Mouse (Mus musculus): ENCODE measurements around the gene Osbpl3. TPM values are rescaled to one million over a fixed set of nuclear protein-coding genes. Genes with fewer than 3 reads are reported as not detected.
"Not testable (repeated sequence)": the region's sequence is repeated elsewhere in the genome, so short reads cannot be mapped to it uniquely, and the experiment has no call there.

Osbpl3 gene
- total RNA-seq, 4 experiments from 2014 or later = 50.9 to 211 (median 116) TPM

- no peak for DNase-seq
These were observed 2.4 kb downstream of the Osbpl3 start for GRCm38 (mm10) chr6:50453651-50454050.

- no peak for DNase-seq
These were observed 3.8 kb downstream of the Osbpl3 start for GRCm38 (mm10) chr6:50452220-50452619.

DNA sequence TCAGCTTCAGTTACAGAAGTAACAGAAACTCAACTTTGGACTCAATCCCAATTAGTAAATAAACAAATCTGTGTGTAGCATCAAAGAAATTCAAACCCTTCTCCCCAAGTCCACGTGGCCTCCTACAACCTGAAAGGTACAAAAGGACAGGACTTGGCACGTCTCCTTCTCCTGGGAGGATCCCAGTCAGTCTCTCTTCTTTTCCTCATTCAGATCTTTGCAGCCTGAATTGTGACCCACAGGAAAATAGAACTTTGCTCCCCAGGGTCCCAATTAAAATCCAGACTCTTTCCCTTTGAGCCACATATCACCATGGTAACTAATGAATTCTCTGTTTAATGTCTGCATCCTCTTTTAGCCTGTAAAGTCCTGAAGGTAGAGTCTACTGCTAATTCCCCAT is 10.4 kb downstream of the Osbpl3 start:
- no peak for DNase-seq

GRCm38 (mm10) chr6:50440966-50441862 is 14.8 kb downstream of the Osbpl3 start:
- no peak for DNase-seq

DNA sequence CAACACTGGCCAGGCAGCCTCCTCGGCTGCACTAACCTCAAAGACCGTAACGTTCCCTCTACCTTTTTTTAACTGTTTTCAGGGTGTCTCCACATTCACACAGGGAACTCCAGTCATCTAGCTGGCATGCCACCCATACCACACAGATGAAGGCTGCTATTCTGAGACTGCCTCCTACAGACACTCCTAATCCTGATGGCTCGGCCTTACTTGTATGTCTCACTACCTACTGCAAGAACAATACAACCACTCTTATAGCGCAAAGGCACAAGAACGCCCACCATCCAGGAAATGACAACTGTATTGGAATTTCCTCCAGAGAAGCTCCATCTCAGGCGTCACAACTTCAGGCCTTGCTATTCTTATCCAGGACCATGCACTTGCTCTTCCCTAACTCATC is 15.8 kb downstream of the Osbpl3 start:
- DNase-seq = no peak

DNA sequence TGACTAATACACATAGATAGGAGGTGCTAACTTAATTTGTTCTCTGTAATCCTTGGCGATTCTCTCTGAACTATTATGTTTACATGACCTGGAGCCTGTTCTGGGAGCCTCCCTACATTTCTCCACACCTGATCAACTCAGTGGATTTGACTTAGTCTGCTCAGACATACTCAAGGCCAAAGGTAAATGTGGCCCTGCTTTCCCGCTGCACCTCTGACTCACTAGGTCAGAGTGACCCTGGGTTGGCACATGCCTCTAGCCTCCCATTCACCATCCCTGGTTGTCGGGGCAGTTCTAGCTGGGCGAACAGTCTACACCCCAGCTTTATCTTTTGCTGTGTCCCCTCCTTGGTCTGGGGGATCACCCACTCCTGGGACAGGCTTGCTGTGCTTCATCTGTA is 17.1 kb downstream of the Osbpl3 start:
- not testable (repeated sequence) for DNase-seq

DNA sequence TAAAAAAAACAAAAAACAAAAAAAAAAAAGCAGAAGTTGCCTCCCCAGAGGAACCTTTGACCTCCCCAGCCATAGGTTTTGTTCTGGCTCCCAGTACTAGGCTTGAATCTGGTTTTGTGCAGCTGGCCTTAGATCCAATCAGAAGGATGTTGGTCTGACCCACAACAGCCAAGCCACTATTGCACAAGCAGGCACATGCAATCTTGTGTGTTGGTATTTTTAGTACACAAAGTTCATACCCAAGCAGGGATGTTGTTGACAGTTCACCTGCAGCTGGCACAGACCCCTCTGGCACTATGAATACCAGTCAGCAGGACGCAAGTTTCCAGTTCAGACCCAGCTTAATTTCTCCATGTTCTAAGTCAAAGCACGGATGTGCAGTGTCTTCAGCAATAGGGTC is 18.2 kb downstream of the Osbpl3 start:
- no peak for DNase-seq

DNA sequence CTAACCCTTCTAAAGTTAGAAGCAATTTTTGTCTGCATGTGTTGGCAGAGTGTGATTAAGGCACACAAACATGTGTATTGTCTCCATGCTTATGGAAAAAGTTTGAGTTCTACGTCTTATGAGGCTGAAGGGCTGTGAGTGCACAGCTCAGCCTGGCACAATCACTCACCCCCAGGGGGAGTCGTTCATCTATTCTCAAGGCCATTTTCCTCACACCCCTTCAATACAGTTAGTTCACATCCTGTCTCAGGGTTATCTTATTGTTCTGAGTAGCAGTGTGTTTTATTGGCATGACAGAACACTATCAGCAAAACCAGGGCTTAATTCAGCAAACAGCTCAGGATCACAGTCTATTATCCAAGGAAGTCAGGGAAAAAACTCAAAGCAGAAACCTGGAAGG is 19.3 kb downstream of the Osbpl3 start:
- no peak for DNase-seq

DNA sequence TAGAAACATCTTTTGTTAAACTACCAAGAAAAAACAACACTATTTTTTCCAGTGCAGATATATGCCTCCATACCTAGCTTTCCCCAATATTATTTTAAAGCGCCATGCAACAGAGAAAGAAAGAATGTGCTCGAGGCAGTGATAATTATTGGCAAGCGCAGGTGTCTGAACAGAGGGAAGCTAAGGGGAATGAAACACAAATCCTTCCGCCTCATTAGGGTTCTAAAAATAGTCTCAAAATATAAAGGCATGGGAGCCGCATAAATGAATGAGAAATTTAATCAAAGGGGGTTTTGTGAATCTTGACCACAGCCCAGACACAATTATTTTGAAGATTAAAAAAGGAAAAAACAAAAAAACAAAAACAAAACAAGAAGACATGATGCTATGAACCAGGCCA is 23.5 kb downstream of the Osbpl3 start:
- no peak for DNase-seq

DNA sequence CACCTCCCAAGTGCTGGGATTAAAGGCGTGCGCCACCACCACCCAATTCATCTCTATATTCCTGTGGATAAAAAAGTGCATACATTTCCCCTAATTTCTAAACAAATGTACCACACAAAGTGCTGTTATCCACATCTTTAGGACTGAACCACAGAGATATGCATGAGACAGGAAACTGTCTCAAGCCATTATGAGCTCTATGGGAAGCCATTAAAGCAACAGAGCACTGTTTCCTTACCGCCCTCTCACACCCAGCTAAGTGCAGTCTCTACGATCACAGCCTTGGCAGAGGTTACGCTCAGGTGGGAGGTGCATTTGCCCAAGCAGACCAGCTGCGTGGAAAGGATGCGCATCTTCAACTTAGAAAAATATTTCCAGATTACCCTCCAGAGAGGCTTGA is 26.7 kb downstream of the Osbpl3 start:
- no peak for DNase-seq

DNA sequence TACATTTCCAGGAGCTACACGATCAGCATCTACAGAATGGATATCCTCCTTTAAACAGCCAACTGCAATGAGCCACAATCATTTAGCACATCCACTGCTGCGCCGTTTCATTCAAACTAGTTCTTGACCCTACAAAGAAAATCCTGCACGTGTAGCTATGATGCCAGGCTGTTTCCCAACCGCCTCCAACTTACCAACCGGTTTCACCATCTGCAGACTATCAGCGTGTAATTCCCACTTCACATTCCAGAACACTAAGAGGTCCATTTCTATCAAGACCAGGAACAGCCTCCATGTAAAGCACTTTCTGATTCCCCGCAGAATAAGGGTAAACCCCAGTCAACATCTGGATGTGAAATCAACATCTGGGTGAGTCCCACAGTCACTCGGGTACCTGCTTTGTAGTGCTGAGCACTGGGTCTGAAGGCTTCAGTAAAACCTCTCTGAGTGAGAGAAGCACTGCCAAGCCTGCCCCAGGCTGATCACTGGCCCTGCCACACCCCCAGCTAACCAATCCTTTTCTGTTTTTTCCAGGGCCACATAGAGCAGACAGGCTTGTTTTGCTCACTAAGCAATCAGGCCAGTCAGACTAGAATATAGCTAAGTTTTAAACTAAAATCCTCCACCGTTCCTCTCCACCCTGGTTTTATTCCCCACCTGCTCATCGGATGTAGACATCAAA is 28.8 kb downstream of the Osbpl3 start:
- DNase-seq = no peak

- DNase-seq = no peak
These were observed 29.4 kb downstream of the Osbpl3 start for GRCm38 (mm10) chr6:50426571-50426970.

DNA sequence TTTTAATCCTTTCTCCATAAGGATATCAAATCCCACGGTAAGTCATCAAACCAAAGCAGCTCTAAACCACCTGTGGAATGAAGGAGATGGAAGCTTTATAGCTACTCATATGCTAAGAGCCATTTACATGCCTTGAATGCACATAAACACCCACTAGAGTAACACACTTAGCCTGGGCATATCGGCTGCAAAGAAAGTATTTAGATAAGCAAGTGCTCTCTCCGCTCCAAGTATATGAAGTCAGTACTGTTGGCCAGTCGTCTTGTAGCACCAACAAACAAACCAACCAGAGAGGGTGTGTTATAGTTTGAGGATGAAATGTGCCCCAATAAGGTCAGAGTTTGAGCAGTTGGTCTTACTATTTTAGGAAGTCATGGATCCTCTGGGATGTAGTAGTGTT is 31.7 kb downstream of the Osbpl3 start:
- DNase-seq = no peak

- DNase-seq = no peak
These were observed 35.6 kb downstream of the Osbpl3 start for GRCm38 (mm10) chr6:50420413-50420812.

DNA sequence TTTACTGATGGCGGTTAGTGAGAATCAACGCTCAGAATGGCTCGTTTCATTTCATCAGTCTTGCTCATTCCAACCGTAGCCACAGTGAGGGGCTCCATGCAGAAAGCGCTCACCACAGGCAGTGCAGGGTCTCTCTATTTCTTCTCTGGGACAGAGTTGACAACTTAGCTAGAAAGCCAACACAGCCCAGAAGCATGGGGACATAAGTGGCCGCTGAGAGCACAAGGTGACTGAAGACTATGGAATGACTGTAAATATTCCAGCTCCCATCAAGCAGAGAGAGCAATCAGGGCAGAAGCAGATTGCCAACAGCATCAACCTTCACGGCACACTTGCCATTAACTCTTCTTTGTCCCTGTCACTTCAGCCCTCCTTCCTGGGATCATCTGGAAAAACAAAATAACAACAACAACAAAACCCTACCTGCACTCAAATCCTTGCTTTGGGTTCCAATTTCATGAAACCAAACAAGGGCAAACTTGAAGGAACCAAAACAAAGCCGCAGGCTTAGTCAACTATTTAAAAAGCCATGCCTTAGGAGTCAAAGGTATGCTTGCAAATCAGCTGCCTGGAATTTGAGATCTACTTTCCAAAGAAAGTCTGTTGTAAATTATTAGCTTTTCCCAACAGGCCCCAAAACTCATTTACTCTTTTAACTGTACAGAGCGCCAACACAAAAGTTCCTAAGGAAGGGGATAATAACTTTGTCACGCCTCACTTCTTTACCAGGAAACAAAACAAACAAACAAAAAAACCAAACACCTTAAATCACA is 36.3 kb downstream of the Osbpl3 start:
- DNase-seq = no peak

DNA sequence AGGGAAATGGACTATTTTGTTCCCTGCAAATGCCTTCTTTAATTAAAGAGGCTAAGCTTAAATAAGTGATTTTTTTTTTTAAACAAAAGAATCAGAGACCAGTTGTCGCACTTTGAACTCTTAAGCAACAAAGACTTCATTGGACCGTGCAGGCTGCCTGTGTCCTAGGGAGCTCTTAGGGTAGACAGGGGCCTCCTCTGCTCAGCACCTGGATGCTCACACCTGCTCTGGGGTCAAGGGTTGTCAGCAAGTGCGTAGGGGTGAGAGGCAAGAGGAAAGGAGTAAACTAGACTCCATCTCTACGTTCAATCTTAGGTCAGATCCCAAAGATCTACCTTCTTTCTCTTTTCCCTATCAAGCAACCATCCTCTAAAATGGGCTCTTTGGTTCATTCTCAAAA is 37.0 kb downstream of the Osbpl3 start:
- DNase-seq = no peak

GRCm38 (mm10) chr6:50416854-50417253 is 39.1 kb downstream of the Osbpl3 start:
- no peak for DNase-seq

DNA sequence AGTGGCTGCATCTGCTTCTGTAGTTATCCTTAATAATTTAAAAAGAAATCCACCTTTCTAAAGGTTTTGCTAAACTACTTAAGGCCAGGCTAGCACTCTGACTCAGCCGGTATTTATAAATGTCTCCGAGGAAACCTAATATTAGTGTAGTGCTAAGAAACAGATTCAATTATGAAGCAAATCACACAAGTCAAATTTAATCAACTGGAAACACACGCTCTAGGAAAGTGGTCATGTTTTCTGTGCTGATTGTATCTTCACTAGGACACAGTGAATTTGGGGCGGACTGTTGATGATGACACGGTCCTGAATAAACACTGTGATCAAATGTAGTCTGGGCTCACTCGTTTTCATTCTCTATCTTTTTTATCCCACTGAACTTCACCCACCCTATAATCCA is 40.6 kb downstream of the Osbpl3 start:
- no peak for DNase-seq

- DNase-seq = no peak
These were observed 41.5 kb downstream of the Osbpl3 start for GRCm38 (mm10) chr6:50414547-50414946.

GRCm38 (mm10) chr6:50413381-50413780 is 42.6 kb downstream of the Osbpl3 start:
- DNase-seq = no peak

DNA sequence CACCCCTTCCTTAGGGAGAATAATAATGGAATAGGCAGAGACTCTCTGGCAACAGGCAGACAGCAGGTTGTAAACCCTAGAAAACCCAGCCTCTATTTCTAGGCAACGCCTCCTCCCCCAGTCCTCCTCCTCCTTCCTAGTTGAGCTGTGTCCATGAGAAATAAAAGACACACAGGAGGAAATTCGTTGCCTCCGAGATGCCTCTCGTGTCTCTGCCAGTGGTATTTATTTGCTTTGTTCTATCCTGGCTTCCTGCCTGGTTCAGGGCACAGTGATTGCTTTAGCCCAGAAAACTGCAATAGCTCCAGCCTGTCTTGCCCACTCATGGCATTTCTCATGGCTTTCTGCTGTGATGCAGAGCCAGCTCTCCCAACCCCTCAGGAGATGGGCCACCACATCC is 43.8 kb downstream of the Osbpl3 start:
- peak; percentile 33 for DNase-seq

- peak; percentile 57 for DNase-seq
These were observed 51.3 kb downstream of the Osbpl3 start for GRCm38 (mm10) chr6:50404698-50405097.

DNA sequence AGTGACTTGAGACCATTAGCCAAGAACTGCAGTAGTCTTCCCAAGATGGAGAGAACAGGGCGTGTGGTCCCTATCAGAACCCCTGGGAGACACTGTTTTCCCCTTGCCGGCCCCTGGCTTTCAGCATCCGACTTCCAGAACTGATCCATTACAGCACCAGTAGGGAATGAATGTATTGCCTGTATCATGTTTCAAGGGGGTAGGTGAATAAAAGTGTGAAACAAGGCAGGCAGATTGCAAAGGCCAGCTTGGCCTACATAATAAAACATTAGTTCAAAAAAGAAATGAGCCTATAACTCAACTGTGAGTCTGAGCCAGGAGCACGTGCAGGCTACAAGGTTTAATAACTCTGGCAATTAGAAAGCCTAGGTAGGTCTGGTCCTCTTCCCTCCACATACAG is 52.5 kb downstream of the Osbpl3 start:
- no peak for DNase-seq

Measured in adrenal gland, adult 8-10 months (tissue).